Mouse (Mus musculus) T-helper 1 cell (primary cell): ENCODE data around the gene Psmb3.

Source experiments
- in situ Hi-C: fragments of 300-600 bp; cut with MboI, MseI; formaldehyde crosslinking; loops from one replicate; pipeline ENCODE4 v1.15.1; 2025; ENCODE audit warnings: high pct_unique_total_duplicates

Psmb3 gene

GRCm38 (mm10) chr11:97744718-97745330 lies 41.6 kb downstream of the Psmb3 start:
- in situ Hi-C loops = loop anchor here (5.0 kb wide), 1 partner anchor 43 kb away; the partner anchor contains the start of genes Pcgf2 and Psmb3

- in situ Hi-C loops = no loop called here
Observed at GRCm38 (mm10) chr11:97745331-97745721, 42.1 kb downstream of the Psmb3 start.

GRCm38 (mm10) chr11:97747773-97748172 lies 44.6 kb downstream of the Psmb3 start:
- in situ Hi-C loops = no loop called here

- in situ Hi-C loops = no loop called here
Observed at GRCm38 (mm10) chr11:97748496-97748895, 45.3 kb downstream of the Psmb3 start.

GRCm38 (mm10) chr11:97753277-97753676 lies 50.1 kb downstream of the Psmb3 start:
- in situ Hi-C loops = no loop called here

- in situ Hi-C loops = no loop called here
Observed at GRCm38 (mm10) chr11:97758125-97758524, 54.9 kb downstream of the Psmb3 start.

GRCm38 (mm10) chr11:97758942-97759341 lies 55.7 kb downstream of the Psmb3 start:
- in situ Hi-C loops = no loop called here

GRCm38 (mm10) chr11:97761638-97762037 lies 58.4 kb downstream of the Psmb3 start:
- in situ Hi-C loops = no loop called here
